Mouse (Mus musculus): Measurements from ENCODE around the gene Amer2. TPM values are rescaled to one million over a fixed set of nuclear protein-coding genes. Genes with fewer than 3 reads are reported as not detected.

The Amer2 gene
- polyA plus RNA-seq, 1 experiment from 2014 or later, result 3.3 TPM

- Histone ChIP-seq H3K36me3 (replicated peaks; ENCODE audit: control insufficient read depth, insufficient read depth, low read depth, low read length) (no peaks in the 10 kb centered on the region), H3K27ac (replicated peaks; ENCODE audit: low read depth, low read length) (no peak overlapping the region), H3K9ac (replicated peaks; ENCODE audit: low read length) (no peak overlapping the region), H3K4me1 (ENCODE audit: control insufficient read depth, insufficient read depth, low read length) (peaks cover under 1% of the 10 kb centered on the region), H3K9me3 (replicated peaks; ENCODE audit: control insufficient read depth, low read length) (no peaks in the 10 kb centered on the region), H3K4me2 (ENCODE audit: low read depth, low read length) (no peak overlapping the region), H3K4me3 (ENCODE audit: low read depth, low read length) (no peak overlapping the region), H3K27me3 (ENCODE audit: control insufficient read depth, insufficient read depth, low read length) (no peaks in the 10 kb centered on the region)
- DNase-seq (ENCODE audit: low spot score) (no peak), ATAC-seq (replicated peaks; ENCODE audit: insufficient number of reproducible peaks, low FRiP score, low TSS enrichment, low read depth) (no peak)
- WGBS, result 89% methylated on average over 8 of the region's 8 CpGs
These were observed 41.6 kb downstream of the Amer2 start for GRCm38 (mm10) chr14:60414691-60415090.

- WGBS, result 83% methylated on average over 5 of the region's 5 CpGs
- H3K27me3 ChIP-seq (ENCODE audit: control insufficient read depth, insufficient read depth, low read length), result no peaks in the 10 kb centered on the region
- no peak overlapping the region for H3K9ac ChIP-seq (replicated peaks; ENCODE audit: low read length)
- H3K4me3 ChIP-seq (ENCODE audit: low read depth, low read length), result no peak overlapping the region
- no peak for DNase-seq (ENCODE audit: low spot score)
- H3K4me2 ChIP-seq (ENCODE audit: low read depth, low read length), result no peak overlapping the region
- no peak overlapping the region for H3K27ac ChIP-seq (replicated peaks; ENCODE audit: low read depth, low read length)
- no peaks in the 10 kb centered on the region for H3K36me3 ChIP-seq (replicated peaks; ENCODE audit: control insufficient read depth, insufficient read depth, low read depth, low read length)
- no peaks in the 10 kb centered on the region for H3K9me3 ChIP-seq (replicated peaks; ENCODE audit: control insufficient read depth, low read length)
- no peaks in the 10 kb centered on the region for H3K4me1 ChIP-seq (ENCODE audit: control insufficient read depth, insufficient read depth, low read length)
- ATAC-seq (replicated peaks; ENCODE audit: insufficient number of reproducible peaks, low FRiP score, low TSS enrichment, low read depth), result no peak
These were observed 44.9 kb downstream of the Amer2 start for GRCm38 (mm10) chr14:60417924-60418323.

- DNase-seq (ENCODE audit: low spot score) (no peak), ATAC-seq (replicated peaks; ENCODE audit: insufficient number of reproducible peaks, low FRiP score, low TSS enrichment, low read depth) (no peak)
- Histone ChIP-seq H3K27me3 (ENCODE audit: control insufficient read depth, insufficient read depth, low read length) (no peaks in the 10 kb centered on the region), H3K9me3 (replicated peaks; ENCODE audit: control insufficient read depth, low read length) (no peaks in the 10 kb centered on the region), H3K36me3 (replicated peaks; ENCODE audit: control insufficient read depth, insufficient read depth, low read depth, low read length) (no peaks in the 10 kb centered on the region), H3K4me2 (ENCODE audit: low read depth, low read length) (no peak overlapping the region), H3K4me1 (ENCODE audit: control insufficient read depth, insufficient read depth, low read length) (no peaks in the 10 kb centered on the region), H3K4me3 (ENCODE audit: low read depth, low read length) (no peak overlapping the region), H3K9ac (replicated peaks; ENCODE audit: low read length) (no peak overlapping the region), H3K27ac (replicated peaks; ENCODE audit: low read depth, low read length) (no peak overlapping the region)
- WGBS, result 96% methylated on average over 2 of the region's 2 CpGs
These were observed 49.9 kb downstream of the Amer2 start for GRCm38 (mm10) chr14:60422920-60423319.

- whole genome bisulfite sequencing, result 62% methylated on average over 3 of the region's 3 CpGs
- DNase-seq (ENCODE audit: low spot score) (peak; percentile 33), ATAC-seq (replicated peaks; ENCODE audit: insufficient number of reproducible peaks, low FRiP score, low TSS enrichment, low read depth) (no peak)
- Histone ChIP-seq H3K27ac (replicated peaks; ENCODE audit: low read depth, low read length) (no peak overlapping the region), H3K9me3 (replicated peaks; ENCODE audit: control insufficient read depth, low read length) (no peaks in the 10 kb centered on the region), H3K4me2 (ENCODE audit: low read depth, low read length) (no peak overlapping the region), H3K4me3 (ENCODE audit: low read depth, low read length) (no peak overlapping the region), H3K9ac (replicated peaks; ENCODE audit: low read length) (no peak overlapping the region), H3K4me1 (ENCODE audit: control insufficient read depth, insufficient read depth, low read length) (no peaks in the 10 kb centered on the region), H3K36me3 (replicated peaks; ENCODE audit: control insufficient read depth, insufficient read depth, low read depth, low read length) (no peaks in the 10 kb centered on the region), H3K27me3 (ENCODE audit: control insufficient read depth, insufficient read depth, low read length) (no peaks in the 10 kb centered on the region)
These were observed 51.1 kb downstream of the Amer2 start for GRCm38 (mm10) chr14:60424174-60424573.

GRCm38 (mm10) chr14:60425553-60425952, 52.5 kb downstream of the Amer2 start:
- Histone ChIP-seq H3K4me2 (ENCODE audit: low read depth, low read length) (no peak overlapping the region), H3K27ac (replicated peaks; ENCODE audit: low read depth, low read length) (no peak overlapping the region), H3K4me3 (ENCODE audit: low read depth, low read length) (no peak overlapping the region), H3K36me3 (replicated peaks; ENCODE audit: control insufficient read depth, insufficient read depth, low read depth, low read length) (no peaks in the 10 kb centered on the region), H3K9me3 (replicated peaks; ENCODE audit: control insufficient read depth, low read length) (no peaks in the 10 kb centered on the region), H3K4me1 (ENCODE audit: control insufficient read depth, insufficient read depth, low read length) (no peaks in the 10 kb centered on the region), H3K27me3 (ENCODE audit: control insufficient read depth, insufficient read depth, low read length) (no peaks in the 10 kb centered on the region), H3K9ac (replicated peaks; ENCODE audit: low read length) (no peak overlapping the region)
- ATAC-seq (replicated peaks; ENCODE audit: insufficient number of reproducible peaks, low FRiP score, low TSS enrichment, low read depth) (no peak), DNase-seq (ENCODE audit: low spot score) (no peak)
- WGBS, result 89% methylated on average over 7 of the region's 7 CpGs

GRCm38 (mm10) chr14:60427896-60428295, 54.8 kb downstream of the Amer2 start:
- Histone ChIP-seq H3K9ac (replicated peaks; ENCODE audit: low read length) (no peak overlapping the region), H3K4me3 (ENCODE audit: low read depth, low read length) (no peak overlapping the region), H3K9me3 (replicated peaks; ENCODE audit: control insufficient read depth, low read length) (no peaks in the 10 kb centered on the region), H3K36me3 (replicated peaks; ENCODE audit: control insufficient read depth, insufficient read depth, low read depth, low read length) (no peaks in the 10 kb centered on the region), H3K27ac (replicated peaks; ENCODE audit: low read depth, low read length) (no peak overlapping the region), H3K4me1 (ENCODE audit: control insufficient read depth, insufficient read depth, low read length) (no peaks in the 10 kb centered on the region), H3K4me2 (ENCODE audit: low read depth, low read length) (no peak overlapping the region), H3K27me3 (ENCODE audit: control insufficient read depth, insufficient read depth, low read length) (no peaks in the 10 kb centered on the region)
- DNase-seq (ENCODE audit: low spot score) (no peak), ATAC-seq (replicated peaks; ENCODE audit: insufficient number of reproducible peaks, low FRiP score, low TSS enrichment, low read depth) (no peak)
- WGBS, result 47% methylated on average over 3 of the region's 3 CpGs

GRCm38 (mm10) chr14:60429513-60429912, 56.5 kb downstream of the Amer2 start:
- peak; percentile 79; the same call in 1 of the 2 replicates for ATAC-seq (replicated peaks; ENCODE audit: insufficient number of reproducible peaks, low FRiP score, low TSS enrichment, low read depth)
- peak; percentile 39 for DNase-seq (ENCODE audit: low spot score)
- Histone ChIP-seq H3K27ac (replicated peaks; ENCODE audit: low read depth, low read length) (no peak overlapping the region), H3K4me2 (ENCODE audit: low read depth, low read length) (no peak overlapping the region), H3K9me3 (replicated peaks; ENCODE audit: control insufficient read depth, low read length) (no peaks in the 10 kb centered on the region), H3K4me3 (ENCODE audit: low read depth, low read length) (no peak overlapping the region), H3K27me3 (ENCODE audit: control insufficient read depth, insufficient read depth, low read length) (no peaks in the 10 kb centered on the region), H3K36me3 (replicated peaks; ENCODE audit: control insufficient read depth, insufficient read depth, low read depth, low read length) (no peaks in the 10 kb centered on the region), H3K9ac (replicated peaks; ENCODE audit: low read length) (no peak overlapping the region), H3K4me1 (ENCODE audit: control insufficient read depth, insufficient read depth, low read length) (no peaks in the 10 kb centered on the region)
- 43% methylated on average over 6 of the region's 6 CpGs for WGBS

GRCm38 (mm10) chr14:60431515-60431914, 58.5 kb downstream of the Amer2 start:
- H3K4me1 ChIP-seq (ENCODE audit: control insufficient read depth, insufficient read depth, low read length), result no peaks in the 10 kb centered on the region

More at GRCm38 (mm10) chr14:60431515-60431914, 58.5 kb downstream of the Amer2 start:
- H3K36me3 ChIP-seq (replicated peaks; ENCODE audit: control insufficient read depth, insufficient read depth, low read depth, low read length), result no peaks in the 10 kb centered on the region
- no peak overlapping the region for H3K4me2 ChIP-seq (ENCODE audit: low read depth, low read length)
- H3K9me3 ChIP-seq (replicated peaks; ENCODE audit: control insufficient read depth, low read length), result no peaks in the 10 kb centered on the region
- H3K27ac ChIP-seq (replicated peaks; ENCODE audit: low read depth, low read length), result no peak overlapping the region
- 51% methylated on average over 5 of the region's 5 CpGs for WGBS
- no peak overlapping the region for H3K4me3 ChIP-seq (ENCODE audit: low read depth, low read length)
- ATAC-seq (replicated peaks; ENCODE audit: insufficient number of reproducible peaks, low FRiP score, low TSS enrichment, low read depth), result no peak
- no peak overlapping the region for H3K9ac ChIP-seq (replicated peaks; ENCODE audit: low read length)
- no peaks in the 10 kb centered on the region for H3K27me3 ChIP-seq (ENCODE audit: control insufficient read depth, insufficient read depth, low read length)
- no peak for DNase-seq (ENCODE audit: low spot score)

Measured in embryonic facial prominence, embryonic 11.5 days (tissue).